Mouse (Mus musculus) lung, embryonic 14.5 days (tissue): Measurements from ENCODE around the gene Rgs14. TPM values are rescaled to one million over a fixed set of nuclear protein-coding genes. Genes with fewer than 3 reads are reported as not detected.

ENCODE experiments used
- ATAC-seq: fragments of 200-750 bp; cut with Nextera tagmentation; 2 replicates; pipeline ENCODE4 v1.8.0; 2017; ENCODE audit warnings: mild to moderate bottlenecking, moderate TSS enrichment, moderate library complexity; ENCODE audit not compliant: insufficient read depth
- DNase-seq: peaks from one replicate; pipeline ENCODE4 v3.0.0-alpha.2; 2015
- H3K27ac ChIP-seq: fragments of 300-500 bp; sonication (generic); 2 replicates; pipeline ENCODE4 v1.5.1; 2014; ENCODE audit warnings: low read depth, mild to moderate bottlenecking, moderate library complexity
- H3K27me3 ChIP-seq: fragments of 300-500 bp; sonication (generic); 2 replicates; pipeline ENCODE4 v1.6.1; 2014; ENCODE audit warnings: low read length, control low read depth; ENCODE audit not compliant: insufficient read depth
- H3K36me3 ChIP-seq: fragments of 300-500 bp; sonication (generic); 2 replicates; pipeline ENCODE4 v1.6.1; 2014; ENCODE audit warnings: control low read depth; ENCODE audit not compliant: insufficient read depth
- H3K4me1 ChIP-seq: fragments of 300-500 bp; sonication (generic); 2 replicates; pipeline ENCODE4 v1.6.1; 2014; ENCODE audit warnings: antibody characterized with exemption, control low read depth; ENCODE audit not compliant: insufficient read depth
- H3K4me2 ChIP-seq: fragments of 300-500 bp; sonication (generic); 2 replicates; pipeline ENCODE4 v1.6.1; 2014; ENCODE audit warnings: mild to moderate bottlenecking
- H3K4me3 ChIP-seq: fragments of 300-500 bp; sonication (generic); 2 replicates; pipeline ENCODE4 v1.5.1; 2014; ENCODE audit warnings: low read depth, low read length
- H3K9ac ChIP-seq: fragments of 300-500 bp; sonication (generic); 2 replicates; pipeline ENCODE4 v1.6.1; 2014
- H3K9me3 ChIP-seq: fragments of 300-500 bp; sonication (generic); 2 replicates; pipeline ENCODE4 v1.6.1; 2016; ENCODE audit warnings: low read depth, low read length, control low read depth
- CTCF ChIP-seq: IDR thresholded peaks from 2 replicates; pipeline ENCODE4 v1.5.1; 2016; ENCODE audit warnings: antibody characterized with exemption, low read depth
- WGBS: fragments of 180-500 bp; shearing (Covaris S2); extraction: QIAGEN DNeasy Blood & Tissue Kit; methylation state at CpG from one replicate; pipeline ENCODE4 v1.1.7; 2014; 5-methylcytosine and 5-hydroxymethylcytosine counted together
- polyA plus RNA-seq: library from polyadenylated mRNA; unstranded; fragments of >200 nt; fragmentation: Nextera tagmentation; extraction: Ambion mirVana; gene quantifications from 2 replicates; pipeline ENCODE4 v1.2.1, GENCODE M21; 2014

Rgs14 gene
- polyA plus RNA-seq, 1 experiment from 2014 or later: 1.0 TPM

- peak overlapping the region; percentile 65; the same call in 1 of the 2 replicates for H3K4me3 ChIP-seq
- WGBS: 34% methylated on average over 4 of the region's 8 CpGs
- no peaks in the 10 kb centered on the region for H3K9me3 ChIP-seq
- H3K4me2 ChIP-seq: peak overlapping the region; percentile 90
- 0 out of 2 replicates have a peak, but pooled peaks have one; percentile 6 for ATAC-seq
- no peaks in the 10 kb centered on the region for H3K27me3 ChIP-seq
- H3K36me3 ChIP-seq: peaks cover 42% of the 10 kb centered on the region
- no peak overlapping the region for H3K9ac ChIP-seq
- peak; percentile 96 for TF ChIP-seq CTCF
- peaks cover 17% of the 10 kb centered on the region for H3K4me1 ChIP-seq
- no peak overlapping the region for H3K27ac ChIP-seq
- DNase-seq: peak; percentile 89
Observed at GRCm38 (mm10) chr13:55327633-55328032, 41.9 kb upstream of the Rgs14 start.

- no peaks in the 10 kb centered on the region for H3K9me3 ChIP-seq
- ATAC-seq (no peak), DNase-seq (no peak)
- TF ChIP-seq CTCF: no peak
- peak overlapping the region; percentile 90 for H3K4me2 ChIP-seq
- peaks cover 13% of the 10 kb centered on the region for H3K4me1 ChIP-seq
- H3K4me3 ChIP-seq: peak overlapping the region; percentile 65
- peaks cover 39% of the 10 kb centered on the region for H3K36me3 ChIP-seq
- no peak overlapping the region for H3K9ac ChIP-seq
- WGBS: 84% methylated on average over 6 of the region's 6 CpGs
- H3K27me3 ChIP-seq: no peaks in the 10 kb centered on the region
- no peak overlapping the region for H3K27ac ChIP-seq
Observed at GRCm38 (mm10) chr13:55328171-55328570, 41.4 kb upstream of the Rgs14 start.

DNA sequence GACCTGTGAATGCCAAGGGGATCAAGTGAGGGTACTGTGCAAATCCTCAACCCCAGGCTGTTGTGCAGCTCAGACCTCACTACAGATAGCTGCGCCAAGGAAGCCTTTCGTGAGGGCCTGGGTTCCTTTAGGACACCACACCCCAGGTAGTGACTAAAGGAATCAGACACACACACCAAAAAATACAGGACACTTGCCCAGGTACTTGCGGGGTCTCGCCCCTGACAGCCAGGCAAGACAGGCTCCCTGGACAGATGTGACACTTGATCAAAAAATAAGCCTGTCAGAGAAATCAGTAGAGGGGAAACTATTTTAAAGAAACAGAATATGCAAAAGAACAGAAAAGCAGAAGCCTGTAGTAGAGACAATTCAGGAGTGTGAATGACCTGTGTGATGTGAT, 40.9 kb upstream of the Rgs14 start:
- WGBS: 80% methylated on average over 4 of the region's 4 CpGs
- no peak overlapping the region for H3K27ac ChIP-seq
- H3K4me3 ChIP-seq: peak overlapping the region; percentile 65
- peaks cover 35% of the 10 kb centered on the region for H3K36me3 ChIP-seq
- H3K27me3 ChIP-seq: no peaks in the 10 kb centered on the region
- H3K4me2 ChIP-seq: peak overlapping the region; percentile 90
- H3K9ac ChIP-seq: peak overlapping the region; percentile 70
- TF ChIP-seq CTCF: no peak
- no peaks in the 10 kb centered on the region for H3K9me3 ChIP-seq
- DNase-seq: no peak
- H3K4me1 ChIP-seq: peaks cover 8% of the 10 kb centered on the region
- no peak for ATAC-seq

DNA sequence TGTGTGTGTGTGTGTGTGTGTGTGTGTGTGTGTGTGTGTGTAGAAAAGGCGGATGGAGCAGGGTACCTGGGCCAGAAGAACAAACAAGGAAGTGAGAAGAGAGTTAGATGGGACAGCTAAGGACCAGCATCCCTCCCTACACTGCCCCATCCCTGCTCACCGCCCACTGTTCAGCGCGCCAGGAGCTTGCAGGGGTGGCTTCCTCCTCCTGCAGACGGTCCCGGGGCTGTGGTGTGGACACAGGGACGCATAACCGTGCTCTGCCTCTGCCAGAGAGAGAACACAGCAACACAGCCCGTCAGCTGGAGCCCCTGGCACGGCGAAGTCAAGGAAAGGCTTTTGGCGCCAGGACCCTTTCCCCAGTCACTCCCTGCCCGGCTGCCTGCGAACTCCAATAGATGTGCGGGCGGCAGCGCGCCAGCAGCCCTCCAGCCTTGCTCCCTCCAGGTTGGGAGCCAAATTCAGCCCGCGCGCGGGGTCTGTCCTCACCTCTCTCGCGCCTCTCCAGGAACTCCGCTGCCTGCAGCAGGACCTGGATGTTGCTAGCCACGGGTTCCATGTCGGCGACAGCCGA, 40.3 kb upstream of the Rgs14 start:
- under 1% methylated on average over 29 of the region's 29 CpGs for WGBS
- H3K27ac ChIP-seq: peak overlapping the region; percentile 95
- H3K27me3 ChIP-seq: no peaks in the 10 kb centered on the region
- H3K9ac ChIP-seq: peak overlapping the region; percentile 70
- no peaks in the 10 kb centered on the region for H3K9me3 ChIP-seq
- H3K36me3 ChIP-seq: peaks cover 29% of the 10 kb centered on the region
- ATAC-seq (peak; percentile 45; the same call in 1 of the 2 replicates), DNase-seq (no peak)
- TF ChIP-seq CTCF: no peak
- peak overlapping the region; percentile 65 for H3K4me3 ChIP-seq
- peak overlapping the region; percentile 90 for H3K4me2 ChIP-seq
- H3K4me1 ChIP-seq: peaks cover 8% of the 10 kb centered on the region

GRCm38 (mm10) chr13:55329683-55330566, 39.6 kb upstream of the Rgs14 start, which contains the start of gene Mxd3:
TSS of gene Mxd3 (minus strand) at chr13:55329823.
- Histone ChIP-seq H3K4me1 (peaks cover 8% of the 10 kb centered on the region), H3K4me2 (peak within 1 kb of the TSS; percentile 90), H3K9ac (peak within 1 kb of the TSS; percentile 70), H3K9me3 (no peaks in the 10 kb centered on the region), H3K27ac (peak within 1 kb of the TSS; percentile 95), H3K36me3 (peaks cover 24% of the 10 kb centered on the region), H3K27me3 (no peaks in the 10 kb centered on the region), H3K4me3 (peak within 1 kb of the TSS; percentile 65)
- peak; percentile 96 for DNase-seq
- TF ChIP-seq CTCF: no peak
- ATAC-seq: peak; percentile 89
- under 1% methylated on average over 81 of the region's 82 CpGs for WGBS

GRCm38 (mm10) chr13:55330567-55331400, 38.7 kb upstream of the Rgs14 start:
- Histone ChIP-seq H3K9me3 (no peaks in the 10 kb centered on the region), H3K27ac (peak overlapping the region; percentile 95), H3K4me3 (peak overlapping the region; percentile 65), H3K4me2 (peak overlapping the region; percentile 90), H3K9ac (peak overlapping the region; percentile 70), H3K4me1 (peaks cover 8% of the 10 kb centered on the region), H3K36me3 (peaks cover 16% of the 10 kb centered on the region), H3K27me3 (no peaks in the 10 kb centered on the region)
- peak; percentile 63 for TF ChIP-seq CTCF
- no peak for DNase-seq
- ATAC-seq: no peak; the same call in 1 of the 2 replicates
- WGBS: 36% methylated on average over 14 of the region's 14 CpGs
